In the genomic region with DNA sequence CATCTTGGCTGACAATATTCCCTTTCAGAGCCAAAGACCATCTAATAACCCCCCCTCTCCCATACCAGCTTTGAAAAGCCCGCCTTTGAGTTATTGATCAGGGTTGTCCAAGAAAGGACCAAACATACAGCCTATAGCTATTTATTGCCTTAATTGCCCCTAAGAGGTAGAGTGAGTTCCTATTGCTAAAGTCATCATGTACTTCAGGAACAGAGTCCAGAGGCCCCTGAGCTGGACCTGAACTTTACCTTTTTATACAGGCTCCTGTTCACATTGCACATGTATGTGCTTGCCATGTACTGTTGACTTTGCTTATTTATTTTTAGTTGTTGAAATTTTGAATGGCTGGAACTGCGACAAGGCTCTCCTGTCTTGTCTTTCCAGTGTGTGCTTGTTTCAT, we compare ENCODE assay signal across 32 mouse cellular contexts. TPM values are rescaled to one million over a fixed set of nuclear protein-coding genes. Genes with fewer than 3 reads are reported as not detected.
"Had no signal": no experiment of that assay in that cellular context is flagged by ENCODE, and none has a peak within 500 bp of the region (broad histone marks: within the 10 kb centered on the region; RNA-seq: fewer than 3 reads in every experiment).

No protein-coding gene starts in this region.

- DNase-seq: left cerebral cortex, postnatal 4 days; liver; liver, embryonic 13.5 days; liver, postnatal 0 days; lung, adult 18-20 months; lung, adult 2 months; lung, embryonic 14.5 days; lung, postnatal 10 days; lung, postnatal 14 days; lung, postnatal 36 days; lung, postnatal 4 days; midbrain, embryonic 14.5 days had no signal

- H3K9me3 ChIP-seq: limb, embryonic 10.5 days; limb, embryonic 12.5 days; limb, embryonic 13.5 days; limb, embryonic 15.5 days; liver, embryonic 12.5 days; liver, embryonic 13.5 days; liver, embryonic 15.5 days; lung, embryonic 15.5 days; midbrain, embryonic 10.5 days; midbrain, embryonic 12.5 days; midbrain, embryonic 13.5 days; midbrain, embryonic 15.5 days had no signal

- ATAC-seq: liver, embryonic 12.5 days; liver, postnatal 0 days; lung, postnatal 0 days; midbrain, embryonic 13.5 days; midbrain, embryonic 15.5 days; midbrain, embryonic 16.5 days had no signal

- H3K4me1 ChIP-seq: limb, embryonic 10.5 days; limb, embryonic 12.5 days; limb, embryonic 13.5 days; limb, embryonic 15.5 days; liver, embryonic 12.5 days; liver, embryonic 13.5 days; liver, embryonic 15.5 days; lung, embryonic 15.5 days; megakaryocyte, embryonic 14.5 days; midbrain, embryonic 10.5 days; midbrain, embryonic 12.5 days; midbrain, embryonic 13.5 days; midbrain, embryonic 15.5 days had no signal

- H3K4me3 ChIP-seq: limb, embryonic 10.5 days; limb, embryonic 12.5 days; limb, embryonic 13.5 days; limb, embryonic 15.5 days; liver, embryonic 12.5 days; liver, embryonic 13.5 days; liver, embryonic 15.5 days; lung, embryonic 15.5 days; megakaryocyte, embryonic 14.5 days; midbrain, embryonic 10.5 days; midbrain, embryonic 12.5 days; midbrain, embryonic 13.5 days; midbrain, embryonic 15.5 days; myocyte had no signal

- H3K27ac ChIP-seq: limb, embryonic 10.5 days; limb, embryonic 12.5 days; limb, embryonic 13.5 days; limb, embryonic 15.5 days; liver, embryonic 12.5 days; liver, embryonic 13.5 days; liver, embryonic 14.5 days; liver, embryonic 15.5 days; lung, embryonic 15.5 days; macrophage; midbrain, embryonic 10.5 days; midbrain, embryonic 12.5 days; midbrain, embryonic 13.5 days; midbrain, embryonic 15.5 days had no signal

- H3K9ac ChIP-seq: limb, embryonic 12.5 days; limb, embryonic 13.5 days; limb, embryonic 15.5 days; liver, embryonic 12.5 days; liver, embryonic 13.5 days; liver, embryonic 14.5 days; liver, embryonic 15.5 days; liver, postnatal 0 days; lung, embryonic 14.5 days; lung, embryonic 15.5 days; midbrain, embryonic 12.5 days; midbrain, embryonic 13.5 days; midbrain, embryonic 15.5 days had no signal

- H3K27me3 ChIP-seq: limb, embryonic 12.5 days; limb, embryonic 13.5 days; limb, embryonic 15.5 days; liver, embryonic 12.5 days; liver, embryonic 13.5 days; liver, embryonic 15.5 days; lung, embryonic 15.5 days; megakaryocyte, embryonic 14.5 days; midbrain, embryonic 12.5 days; midbrain, embryonic 13.5 days; midbrain, embryonic 15.5 days had no signal

- H3K36me3 ChIP-seq: limb, embryonic 10.5 days; limb, embryonic 12.5 days; limb, embryonic 13.5 days; limb, embryonic 15.5 days; liver, embryonic 12.5 days; liver, embryonic 13.5 days; liver, embryonic 15.5 days; lung, embryonic 15.5 days; midbrain, embryonic 10.5 days; midbrain, embryonic 12.5 days; midbrain, embryonic 13.5 days; midbrain, embryonic 15.5 days had no signal

- H3K4me2 ChIP-seq: limb, embryonic 12.5 days; limb, embryonic 13.5 days; limb, embryonic 15.5 days; liver, embryonic 11.5 days; liver, embryonic 12.5 days; liver, embryonic 13.5 days; liver, embryonic 15.5 days; lung, embryonic 14.5 days; lung, embryonic 15.5 days; midbrain, embryonic 11.5 days; midbrain, embryonic 12.5 days; midbrain, embryonic 13.5 days; midbrain, embryonic 15.5 days had no signal

RNA-seq across cellular contexts. Expression of a gene that starts 37.6 kb away (rescaled TPM):
- polyA plus RNA-seq: liver, adult 2 months; liver, embryonic 15.5 days; liver, postnatal 0 days; macrophage; myocyte had no signal
